Mouse (Mus musculus) Muller cell, postnatal 12 days (primary cell): ENCODE data around the gene Bhlhb9.
"Not testable (repeated sequence)": the region's sequence is repeated elsewhere in the genome, so short reads cannot be mapped to it uniquely, and the experiment has no call there.

Experiments used
- DNase-seq: peaks from one replicate; pipeline ENCODE4 v3.0.0-alpha.2; 2015; ENCODE audit errors: inconsistent ontology term

The Bhlhb9 gene

GRCm38 (mm10) chrX:135797212-135797644 lies at the start of gene Bhlhb9:
Gene Bhlhb9 (plus strand): TSS chrX:135797594.
- DNase-seq = peak; percentile 15

- DNase-seq = peak; percentile 28
Measured at GRCm38 (mm10) chrX:135752832-135753231, 44.6 kb upstream of the Bhlhb9 start.

- DNase-seq = no peak
Measured at GRCm38 (mm10) chrX:135761707-135762106, 35.7 kb upstream of the Bhlhb9 start.

- DNase-seq = no peak
Measured at GRCm38 (mm10) chrX:135768043-135768548, 29.3 kb upstream of the Bhlhb9 start.

DNA sequence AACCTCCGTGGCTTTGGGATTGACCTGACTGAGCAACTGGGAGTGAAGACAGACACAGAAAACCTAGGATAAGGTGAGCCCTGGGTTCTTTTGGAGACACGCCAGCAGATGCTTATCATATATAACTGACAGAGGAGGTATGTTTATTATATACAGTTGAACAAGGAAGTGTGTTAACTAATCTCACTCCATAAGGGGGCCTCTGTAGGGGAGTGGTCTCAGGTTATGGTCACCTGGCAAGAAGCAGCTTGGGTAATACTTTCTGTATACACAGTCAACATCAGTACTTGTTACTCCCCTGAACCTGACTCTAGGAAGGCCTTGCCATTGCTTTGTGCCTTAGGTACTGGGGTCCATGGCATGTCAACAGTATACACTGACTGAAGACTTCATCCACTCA lies 28.8 kb upstream of the Bhlhb9 start:
- DNase-seq = no peak

DNA sequence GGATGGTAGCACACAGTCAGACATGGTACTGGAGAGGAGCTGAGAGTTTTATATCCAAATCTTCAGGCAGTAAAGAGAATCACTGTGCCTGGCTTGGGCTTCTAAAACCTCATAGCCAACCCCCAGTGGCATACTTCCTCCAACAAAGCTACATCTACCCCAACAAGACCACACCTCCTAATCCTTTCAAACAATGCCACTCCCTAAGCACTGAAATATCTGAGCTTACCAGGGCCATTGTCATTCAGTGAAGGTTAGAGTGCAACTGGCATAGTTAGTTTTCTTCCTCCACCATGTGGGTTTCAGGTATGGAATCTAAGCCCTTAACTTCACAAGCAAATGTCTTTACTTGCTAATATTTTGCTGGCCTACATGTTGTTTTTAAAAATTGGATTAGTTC lies 5.9 kb upstream of the Bhlhb9 start:
- no peak for DNase-seq

- DNase-seq = no peak
Measured at GRCm38 (mm10) chrX:135792326-135792725, 5.1 kb upstream of the Bhlhb9 start.

GRCm38 (mm10) chrX:135795591-135796304 lies 1.6 kb upstream of the Bhlhb9 start:
- peak; percentile 63 for DNase-seq

DNA sequence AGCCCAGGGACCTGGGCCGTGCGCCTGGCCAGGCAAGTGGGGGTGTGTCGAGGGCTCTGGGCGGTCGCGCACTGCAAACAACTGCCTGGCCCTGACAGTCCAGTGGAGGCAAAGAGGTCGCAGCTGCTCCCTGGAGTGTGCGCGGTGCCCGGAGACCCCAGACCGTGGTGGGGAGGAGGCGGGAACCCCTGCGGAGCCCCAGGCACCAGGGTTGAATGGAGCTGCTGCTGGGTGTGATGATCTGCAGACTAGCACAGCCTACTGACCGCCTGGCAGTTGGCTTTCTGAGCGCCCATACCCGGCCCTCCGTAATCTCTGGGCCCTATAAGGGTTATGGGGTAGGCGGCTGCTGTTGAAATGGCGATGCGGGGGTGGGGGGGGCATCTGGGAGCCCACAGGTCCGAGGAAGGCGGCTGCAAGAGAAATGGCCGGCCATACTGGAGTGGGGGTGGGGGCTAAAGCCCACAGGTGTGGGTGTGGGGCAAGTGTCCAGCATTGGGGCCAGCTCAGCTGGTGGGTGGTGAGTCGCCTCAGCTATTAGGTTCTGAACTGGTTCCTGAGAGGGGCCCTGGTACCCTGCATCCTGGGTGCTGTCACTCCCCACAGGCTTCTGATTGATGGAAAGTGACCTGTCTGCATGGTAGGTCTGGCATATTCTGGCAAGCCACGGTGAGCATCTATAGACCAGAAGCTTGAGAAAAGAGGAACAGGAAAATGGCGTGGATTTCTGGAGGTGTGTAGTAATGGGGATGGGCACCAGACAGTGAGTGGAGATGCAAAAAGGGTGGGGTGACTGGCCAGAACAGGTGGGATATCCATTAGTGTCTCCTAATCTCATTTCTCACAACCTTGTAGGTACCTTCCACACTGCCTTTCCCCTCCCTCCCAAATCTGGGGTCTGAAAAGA lies 836 bp upstream of the Bhlhb9 start:
- peak; percentile 6 for DNase-seq

GRCm38 (mm10) chrX:135804149-135804548 lies 6.8 kb downstream of the Bhlhb9 start:
- DNase-seq = no peak

- DNase-seq = peak; percentile 6
Measured at GRCm38 (mm10) chrX:135805780-135806179, 8.4 kb downstream of the Bhlhb9 start.

DNA sequence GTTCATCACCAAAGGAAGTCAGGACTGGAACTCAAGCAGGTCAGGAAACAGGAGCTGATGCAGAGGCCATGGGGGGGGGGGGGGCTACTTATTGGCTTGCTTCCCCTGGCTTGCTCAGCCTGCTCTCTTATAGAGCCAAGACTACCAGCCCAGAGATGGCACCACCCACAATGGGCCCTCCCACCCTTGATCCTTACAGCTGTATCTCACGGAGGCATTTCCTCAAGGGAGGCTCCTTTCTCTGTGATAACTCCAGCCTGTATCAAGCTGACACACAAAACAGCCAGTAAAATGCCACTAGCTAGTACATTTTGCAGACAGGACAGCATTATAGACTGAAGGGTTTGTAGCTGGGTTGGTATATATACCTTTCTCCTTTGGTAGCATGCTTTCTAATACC lies 38.5 kb downstream of the Bhlhb9 start:
- DNase-seq = not testable (repeated sequence)

- no peak for DNase-seq
Measured at GRCm38 (mm10) chrX:135837896-135838295, 40.5 kb downstream of the Bhlhb9 start.

DNA sequence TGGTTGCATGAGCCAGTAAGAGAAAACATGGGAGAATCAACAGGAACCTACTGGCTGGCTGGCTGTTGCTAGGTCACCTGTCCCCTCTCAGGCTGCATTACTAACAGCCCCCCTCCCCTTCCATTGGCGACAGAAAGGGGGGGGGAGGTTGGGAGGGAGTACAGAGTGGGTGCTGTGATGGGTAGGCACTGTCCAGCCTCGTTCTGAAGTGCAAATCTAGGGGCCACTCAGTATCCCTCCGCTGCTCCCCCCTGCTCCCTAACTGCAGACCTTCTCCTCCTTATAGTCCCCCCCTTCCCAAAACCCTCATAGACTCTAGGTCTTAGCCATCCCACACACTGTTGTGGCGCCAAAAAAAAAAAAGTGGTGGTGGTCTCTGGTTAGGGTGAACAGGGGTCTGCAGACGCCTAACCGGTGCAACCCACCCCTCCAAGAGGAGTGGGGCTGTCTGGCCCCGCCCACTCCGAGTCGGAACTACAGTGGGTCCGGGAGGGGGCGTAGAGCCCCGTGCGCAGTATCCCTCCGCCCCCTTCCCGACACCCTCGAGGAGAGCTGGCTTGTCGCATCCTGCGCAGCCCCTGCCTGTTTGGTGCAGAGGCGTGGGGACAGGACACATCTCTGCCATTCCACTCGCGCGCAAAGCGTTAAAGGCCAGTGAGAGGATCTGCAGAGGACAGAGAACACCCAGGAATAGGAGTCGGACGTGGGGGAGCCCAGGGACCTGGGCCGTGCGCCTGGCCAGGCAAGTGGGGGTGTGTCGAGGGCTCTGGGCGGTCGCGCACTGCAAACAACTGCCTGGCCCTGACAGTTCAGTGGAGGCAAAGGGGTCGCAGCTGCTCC lies 41.3 kb downstream of the Bhlhb9 start, which contains the start of gene Gprasp2:
Gene Gprasp2, plus strand, starts transcription at position 514 of the 840 bp plus-strand sequence.
- DNase-seq = peak; percentile 40

- DNase-seq = peak; percentile 6
Measured at GRCm38 (mm10) chrX:135839397-135840391, 42.3 kb downstream of the Bhlhb9 start.

DNA sequence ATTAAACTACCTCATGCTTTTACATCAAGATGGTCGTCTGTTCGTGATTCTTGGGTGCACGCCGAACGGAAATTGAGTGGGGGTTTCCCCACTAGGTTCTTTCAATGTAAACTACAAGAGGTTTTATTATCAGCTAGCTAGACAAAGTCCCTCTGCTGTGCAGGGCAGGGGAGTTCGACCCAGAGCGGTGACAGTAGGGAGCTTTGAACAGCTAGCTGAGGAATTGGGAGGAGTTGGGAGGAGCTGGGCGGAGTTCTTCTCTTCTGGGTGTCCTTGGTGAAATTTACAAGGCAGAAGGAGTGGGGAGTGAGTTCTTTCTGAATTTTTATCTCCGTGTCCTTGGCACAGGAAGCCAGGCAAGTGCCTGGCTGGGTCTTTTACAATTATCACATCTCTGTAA lies 69.4 kb downstream of the Bhlhb9 start:
- not testable (repeated sequence) for DNase-seq

DNA sequence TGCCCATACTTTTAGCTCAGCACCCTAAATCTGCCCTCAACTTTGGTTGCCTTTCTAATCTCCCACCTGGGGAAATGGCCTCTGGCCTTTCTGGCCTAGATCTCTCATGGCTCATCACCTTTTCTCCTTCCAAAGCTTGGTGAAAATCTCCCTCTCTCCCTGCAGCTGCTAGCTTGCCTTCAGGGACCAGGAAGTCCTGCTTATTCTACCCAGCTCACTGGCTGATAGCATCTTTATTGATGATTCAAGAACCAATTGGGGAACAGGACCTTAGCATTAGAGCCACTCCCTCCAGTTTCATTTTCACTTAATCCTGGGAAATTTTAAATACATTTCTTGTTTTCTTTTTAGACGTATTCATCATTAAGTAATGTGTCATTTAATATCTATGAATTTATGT lies 79.3 kb downstream of the Bhlhb9 start:
- DNase-seq = no peak

DNA sequence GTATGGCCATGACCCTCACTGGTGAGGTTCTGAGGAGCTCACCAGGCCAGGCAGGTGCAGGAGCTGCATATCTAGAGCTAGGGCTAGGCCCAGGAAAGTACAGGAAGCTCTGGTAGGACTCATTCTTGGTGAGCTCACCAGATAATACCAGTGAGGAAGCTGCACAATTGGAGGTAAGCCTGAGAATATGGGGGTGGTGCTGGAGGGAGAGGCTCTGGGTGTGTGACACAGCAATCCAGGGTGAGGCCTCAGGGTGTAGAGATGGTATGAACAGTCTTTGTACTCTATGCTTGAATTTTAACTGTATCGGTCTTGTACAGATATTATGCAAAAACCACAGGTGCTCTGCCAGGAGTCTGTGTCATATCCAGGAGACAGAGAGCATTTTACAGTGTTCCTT lies 82.2 kb downstream of the Bhlhb9 start:
- no peak for DNase-seq

- DNase-seq = peak; percentile 87
Measured at GRCm38 (mm10) chrX:135885411-135886233, 88.2 kb downstream of the Bhlhb9 start.
